Mouse (Mus musculus): Measurements from ENCODE around the gene Uaca. TPM values are rescaled to one million over a fixed set of nuclear protein-coding genes. Genes with fewer than 3 reads are reported as not detected.

Uaca gene
- total and polyA plus RNA-seq, 3 experiments, result 0.17 to 0.34 TPM; not detected in 1

- Histone ChIP-seq H3K4me2 (ENCODE audit: insufficient read depth, low read depth, poor library complexity, severe bottlenecking) (0 out of 2 replicates have a peak overlapping the region, but pooled peaks have one; percentile 40), H3K9ac (ENCODE audit: insufficient read depth, low read depth) (no peak overlapping the region), H3K27me3 (replicated peaks) (no peaks in the 10 kb centered on the region), H3K27ac (ENCODE audit: insufficient read depth, low read depth) (no peak overlapping the region), H3K9me3 (replicated peaks; ENCODE audit: low read length) (no peaks in the 10 kb centered on the region), H3K4me1 (ENCODE audit: control insufficient read depth in 1 of 2, insufficient read depth in 2 of 2) (peaks cover 0 to 10% of the 10 kb centered on the region in 2 experiments; a peak in 2 of 4 replicates), H3K4me3 (replicated peaks in 1 of 3; ENCODE audit: low read depth in 2 of 3, low read length in 2 of 3, poor library complexity in 1 of 3) (no peak overlapping the region), H3K36me3 (replicated peaks in 1 of 2; ENCODE audit: control insufficient read depth in 1 of 2, insufficient read depth in 1 of 2, low read length in 1 of 2) (no peaks in the 10 kb centered on the region), H3K79me2 (replicated peaks; ENCODE audit: control insufficient read depth, extremely low read depth, insufficient read depth, poor library complexity, severe bottlenecking) (no peaks in the 10 kb centered on the region)
- DNase-seq (ENCODE audit: extremely low read depth), result peak; percentile 66
- TF ChIP-seq SMC3 (IDR thresholded peaks at IDR 0.05; ENCODE audit: low read depth, low read length) (peak; percentile 82), CTCF (conservative IDR thresholded peaks at IDR 0.05 in 1 of 2, IDR thresholded peaks at IDR 0.05 in 1 of 2; ENCODE audit: low read depth in 2 of 2, low read length in 2 of 2) (peak; percentile 41 to 75), ZC3H11A (IDR thresholded peaks at IDR 0.05; ENCODE audit: low read depth, low read length) (no peak), IRF4 (IDR thresholded peaks at IDR 0.05; ENCODE audit: low read depth, low read length) (no peak), RAD21 (IDR thresholded peaks at IDR 0.05; ENCODE audit: low read depth, low read length) (peak; percentile 54)
- in situ Hi-C loops (cut with MboI; ENCODE audit: low pct_ligation_motif_present, low pct_unique_long_range_greater_than_20kb, low sequenced_read_pairs), result no loop called here
- dilution Hi-C loops (cut with MboI; ENCODE audit: extremely low pct_ligation_motif_present, extremely low pct_unique_long_range_greater_than_20kb, low sequenced_read_pairs), result no loop called here
These were observed 63.5 kb downstream of the Uaca start for GRCm38 (mm10) chr9:60857833-60858232.

- peaks cover 3% of the 10 kb centered on the region for H3K27me3 ChIP-seq (replicated peaks)
- H3K9me3 ChIP-seq (replicated peaks; ENCODE audit: low read length), result no peaks in the 10 kb centered on the region
- 0 out of 2 replicates have a peak overlapping the region, but pooled peaks have one; percentile 40 for H3K4me2 ChIP-seq (ENCODE audit: insufficient read depth, low read depth, poor library complexity, severe bottlenecking)
- no peaks in the 10 kb centered on the region for H3K79me2 ChIP-seq (replicated peaks; ENCODE audit: control insufficient read depth, extremely low read depth, insufficient read depth, poor library complexity, severe bottlenecking)
- no peak overlapping the region for H3K9ac ChIP-seq (ENCODE audit: insufficient read depth, low read depth)
- peaks cover 0 to 10% of the 10 kb centered on the region in 2 experiments; a peak in 2 of 4 replicates for H3K4me1 ChIP-seq (ENCODE audit: control insufficient read depth in 1 of 2, insufficient read depth in 2 of 2)
- DNase-seq (ENCODE audit: extremely low read depth), result peak; percentile 74
- no peak overlapping the region for H3K27ac ChIP-seq (ENCODE audit: insufficient read depth, low read depth)
- H3K36me3 ChIP-seq (replicated peaks in 1 of 2; ENCODE audit: control insufficient read depth in 1 of 2, insufficient read depth in 1 of 2, low read length in 1 of 2), result no peaks in the 10 kb centered on the region
- dilution Hi-C loops (cut with MboI; ENCODE audit: extremely low pct_ligation_motif_present, extremely low pct_unique_long_range_greater_than_20kb, low sequenced_read_pairs), result no loop called here
- no peak overlapping the region for H3K4me3 ChIP-seq (replicated peaks in 1 of 3; ENCODE audit: low read depth in 2 of 3, low read length in 2 of 3, poor library complexity in 1 of 3)
- in situ Hi-C loops (cut with MboI; ENCODE audit: low pct_ligation_motif_present, low pct_unique_long_range_greater_than_20kb, low sequenced_read_pairs), result no loop called here
- TF ChIP-seq SMC3 (IDR thresholded peaks at IDR 0.05; ENCODE audit: low read depth, low read length) (peak; percentile 72), JUN (IDR thresholded peaks at IDR 0.05; ENCODE audit: insufficient read depth, low read depth, low read length) (no peak), NELFE (IDR thresholded peaks at IDR 0.05; ENCODE audit: low read depth, low read length) (peak; percentile 36; the same call in 1 of the 2 replicates), JUND (conservative IDR thresholded peaks at IDR 0.05; ENCODE audit: low read depth, low read length) (no peak), MAZ (IDR thresholded peaks at IDR 0.05; ENCODE audit: low read depth, low read length) (no peak), RAD21 (IDR thresholded peaks at IDR 0.05; ENCODE audit: low read depth, low read length) (peak; percentile 91), CTCF (conservative IDR thresholded peaks at IDR 0.05 in 1 of 2, IDR thresholded peaks at IDR 0.05 in 1 of 2; ENCODE audit: low read depth in 2 of 2, low read length in 2 of 2) (peak; percentile 64 to 96)
These were observed 64.1 kb downstream of the Uaca start for GRCm38 (mm10) chr9:60858306-60858960.

GRCm38 (mm10) chr9:60859031-60859430 lies 64.7 kb downstream of the Uaca start:
- Histone ChIP-seq H3K4me1 (ENCODE audit: control insufficient read depth in 1 of 2, insufficient read depth in 2 of 2) (peaks cover 0 to 10% of the 10 kb centered on the region in 2 experiments; a peak in 2 of 4 replicates), H3K27ac (ENCODE audit: insufficient read depth, low read depth) (no peak overlapping the region), H3K9ac (ENCODE audit: insufficient read depth, low read depth) (no peak overlapping the region), H3K79me2 (replicated peaks; ENCODE audit: control insufficient read depth, extremely low read depth, insufficient read depth, poor library complexity, severe bottlenecking) (no peaks in the 10 kb centered on the region), H3K9me3 (replicated peaks; ENCODE audit: low read length) (no peaks in the 10 kb centered on the region), H3K4me3 (replicated peaks in 1 of 3; ENCODE audit: low read depth in 2 of 3, low read length in 2 of 3, poor library complexity in 1 of 3) (no peak overlapping the region), H3K27me3 (replicated peaks) (peaks cover 3% of the 10 kb centered on the region), H3K36me3 (replicated peaks in 1 of 2; ENCODE audit: control insufficient read depth in 1 of 2, insufficient read depth in 1 of 2, low read length in 1 of 2) (no peaks in the 10 kb centered on the region), H3K4me2 (ENCODE audit: insufficient read depth, low read depth, poor library complexity, severe bottlenecking) (no peak overlapping the region)
- DNase-seq (ENCODE audit: extremely low read depth), result no peak
- in situ Hi-C loops (cut with MboI; ENCODE audit: low pct_ligation_motif_present, low pct_unique_long_range_greater_than_20kb, low sequenced_read_pairs) (no loop called here), dilution Hi-C loops (cut with MboI; ENCODE audit: extremely low pct_ligation_motif_present, extremely low pct_unique_long_range_greater_than_20kb, low sequenced_read_pairs) (no loop called here)
- no peak for TF ChIP-seq ZMIZ1 (IDR thresholded peaks at IDR 0.05; ENCODE audit: low read depth, low read length)
